12 mouse cellular contexts compared by ENCODE assay signal in genomic region chr10:92516886-92517285, GRCm38 (mm10).
"Had no signal": no experiment of that assay in that cellular context is flagged by ENCODE, and none has a peak within 500 bp of the region (broad histone marks: within the 10 kb centered on the region; RNA-seq: fewer than 3 reads in every experiment).

No protein-coding gene starts in this region.

- H3K9me3 ChIP-seq: limb, embryonic 13.5 days had no signal

- ATAC-seq: intestine, embryonic 16.5 days had no signal

- DNase-seq: kidney, adult 2 months; kidney, postnatal 25 days; left cerebral cortex, postnatal 4 days; lung, adult 18-20 months; right cerebral cortex, postnatal 4 days; spleen, adult 18-20 months; thymus, adult 18-20 months; thymus, postnatal 14 days had no signal

- H3K4me1 ChIP-seq: limb, embryonic 13.5 days had no signal

- H3K4me3 ChIP-seq: limb, embryonic 13.5 days had no signal

- H3K9ac ChIP-seq: limb, embryonic 13.5 days; liver, embryonic 14.5 days had no signal

- H3K27me3 ChIP-seq: limb, embryonic 13.5 days had no signal

- H3K27ac ChIP-seq: limb, embryonic 13.5 days; liver, embryonic 14.5 days had no signal

- H3K36me3 ChIP-seq: limb, embryonic 13.5 days had no signal

- H3K4me2 ChIP-seq: limb, embryonic 13.5 days; midbrain, embryonic 11.5 days had no signal
